Mouse (Mus musculus) limb, embryonic 10.5 days (tissue): ENCODE data around the gene 1700013F07Rik. TPM values are rescaled to one million over a fixed set of nuclear protein-coding genes. Genes with fewer than 3 reads are reported as not detected.
A peak's percentile ranks its signal among the peaks of the same experiment; 100 is the strongest.

Source experiments
- DNase-seq: peaks from one replicate; pipeline ENCODE4 v3.0.0-alpha.2; 2017; ENCODE audit warnings: low spot score
- H3K27ac ChIP-seq: fragments of 300-500 bp; sonication (generic); 2 replicates; pipeline ENCODE4 v1.5.1; 2016; ENCODE audit warnings: mild to moderate bottlenecking
- H3K27me3 ChIP-seq: fragments of 300-500 bp; sonication (generic); 2 replicates; pipeline ENCODE4 v1.6.1; 2016; ENCODE audit warnings: low read depth, mild to moderate bottlenecking; ENCODE audit not compliant: poor library complexity, severe bottlenecking
- H3K36me3 ChIP-seq: fragments of 300-500 bp; sonication (generic); 2 replicates; pipeline ENCODE4 v1.6.1; 2016; ENCODE audit warnings: mild to moderate bottlenecking, moderate library complexity
- H3K4me1 ChIP-seq: fragments of 300-500 bp; sonication (generic); 2 replicates; pipeline ENCODE4 v1.6.1; 2016
- H3K4me3 ChIP-seq: fragments of 300-500 bp; sonication (generic); 2 replicates; pipeline ENCODE4 v1.5.1; 2016; ENCODE audit warnings: mild to moderate bottlenecking, moderate library complexity
- H3K9me3 ChIP-seq: fragments of 300-500 bp; sonication (generic); replicated peaks from 2 replicates; pipeline ENCODE4 v1.6.1; 2016; ENCODE audit warnings: mild to moderate bottlenecking
- WGBS: fragments of 180-500 bp; shearing (Covaris S2); methylation state at CpG from one replicate; pipeline ENCODE4 v1.1.7; 2016; 5-methylcytosine and 5-hydroxymethylcytosine counted together
- polyA plus RNA-seq: library from polyadenylated mRNA; unstranded; fragments of >200 nt; fragmentation: Nextera tagmentation; extraction: Ambion mirVana; gene quantifications from 2 replicates; pipeline ENCODE4 v1.2.1, GENCODE M21; 2016

The 1700013F07Rik gene
- polyA plus RNA-seq, 1 experiment from 2014 or later, result 0.20 TPM

- H3K4me1 ChIP-seq, result no peaks in the 10 kb centered on the region
- H3K36me3 ChIP-seq, result no peaks in the 10 kb centered on the region
- no peaks in the 10 kb centered on the region for H3K27me3 ChIP-seq
- no peak for DNase-seq
- no peaks in the 10 kb centered on the region for H3K9me3 ChIP-seq
- no peak overlapping the region for H3K4me3 ChIP-seq
- H3K27ac ChIP-seq, result no peak overlapping the region
- WGBS, result 75% methylated on average over 4 of the region's 4 CpGs
Measured at GRCm38 (mm10) chr3:108518276-108518675, 15.7 kb upstream of the 1700013F07Rik start.

- H3K27me3 ChIP-seq, result no peaks in the 10 kb centered on the region
- no peaks in the 10 kb centered on the region for H3K36me3 ChIP-seq
- no peak overlapping the region for H3K27ac ChIP-seq
- no peak for DNase-seq
- no peaks in the 10 kb centered on the region for H3K9me3 ChIP-seq
- 88% methylated on average over 4 of the region's 4 CpGs for WGBS
- H3K4me3 ChIP-seq, result no peak overlapping the region
- H3K4me1 ChIP-seq, result no peaks in the 10 kb centered on the region
Measured at GRCm38 (mm10) chr3:108523415-108523814, 10.5 kb upstream of the 1700013F07Rik start.

- no peaks in the 10 kb centered on the region for H3K4me1 ChIP-seq
- H3K9me3 ChIP-seq, result no peaks in the 10 kb centered on the region
- peaks cover 3% of the 10 kb centered on the region; the same call in 1 of the 2 replicates for H3K27me3 ChIP-seq
- H3K4me3 ChIP-seq, result no peak overlapping the region
- 94% methylated on average over 8 of the region's 8 CpGs for WGBS
- no peak for DNase-seq
- H3K36me3 ChIP-seq, result no peaks in the 10 kb centered on the region
- no peak overlapping the region for H3K27ac ChIP-seq
Measured at GRCm38 (mm10) chr3:108528489-108528888, 5.5 kb upstream of the 1700013F07Rik start.

GRCm38 (mm10) chr3:108533114-108533885 lies 650 bp upstream of the 1700013F07Rik start:
- 78% methylated on average over 9 of the region's 9 CpGs for WGBS
- Histone ChIP-seq H3K27ac (no peak overlapping the region), H3K36me3 (no peaks in the 10 kb centered on the region), H3K4me1 (peaks cover 11% of the 10 kb centered on the region), H3K27me3 (peaks cover 44% of the 10 kb centered on the region), H3K9me3 (no peaks in the 10 kb centered on the region), H3K4me3 (no peak overlapping the region)
- DNase-seq, result no peak

GRCm38 (mm10) chr3:108535896-108536516 lies 2.1 kb downstream of the 1700013F07Rik start:
- Histone ChIP-seq H3K4me3 (peak overlapping the region; percentile 54), H3K4me1 (peaks cover 11% of the 10 kb centered on the region), H3K27ac (no peak overlapping the region), H3K27me3 (peaks cover 49% of the 10 kb centered on the region), H3K9me3 (no peaks in the 10 kb centered on the region), H3K36me3 (no peaks in the 10 kb centered on the region)
- DNase-seq, result no peak
- WGBS, result 8% methylated on average over 15 of the region's 15 CpGs

GRCm38 (mm10) chr3:108536517-108537260 lies 2.7 kb downstream of the 1700013F07Rik start, which contains the start of gene 5330417C22Rik:
Gene 5330417C22Rik, minus strand, starts transcription at chr3:108536536.
- peak; percentile 65 for DNase-seq
- Histone ChIP-seq H3K36me3 (no peaks in the 10 kb centered on the region), H3K9me3 (no peaks in the 10 kb centered on the region), H3K27me3 (peaks cover 49% of the 10 kb centered on the region), H3K4me3 (peak within 1 kb of the TSS; percentile 54), H3K4me1 (peaks cover 11% of the 10 kb centered on the region), H3K27ac (no peak within 1 kb of the TSS)
- WGBS, result 2% methylated on average over 35 of the region's 35 CpGs

- Histone ChIP-seq H3K4me3 (peak overlapping the region; percentile 36), H3K9me3 (no peaks in the 10 kb centered on the region), H3K27ac (no peak overlapping the region), H3K27me3 (peaks cover 49% of the 10 kb centered on the region), H3K4me1 (peaks cover 11% of the 10 kb centered on the region), H3K36me3 (no peaks in the 10 kb centered on the region)
- DNase-seq, result peak; percentile 85
- WGBS, result 9% methylated on average over 17 of the region's 17 CpGs
Measured at GRCm38 (mm10) chr3:108537303-108537702, 3.4 kb downstream of the 1700013F07Rik start.

- Histone ChIP-seq H3K27me3 (peaks cover 14% of the 10 kb centered on the region; the same call in 1 of the 2 replicates), H3K4me3 (no peak overlapping the region), H3K4me1 (0 out of 2 replicates have a peak, but pooled peaks cover 4% of the 10 kb centered on the region), H3K9me3 (no peaks in the 10 kb centered on the region), H3K36me3 (no peaks in the 10 kb centered on the region), H3K27ac (no peak overlapping the region)
- 86% methylated on average over 11 of the region's 11 CpGs for WGBS
- no peak for DNase-seq
Measured at GRCm38 (mm10) chr3:108542299-108542698, 8.3 kb downstream of the 1700013F07Rik start.

- Histone ChIP-seq H3K27ac (peak overlapping the region; percentile 97), H3K4me1 (peaks cover 7% of the 10 kb centered on the region; the same call in 1 of the 2 replicates), H3K36me3 (peaks cover 24% of the 10 kb centered on the region), H3K27me3 (no peaks in the 10 kb centered on the region), H3K4me3 (peak overlapping the region; percentile 91), H3K9me3 (no peaks in the 10 kb centered on the region)
- WGBS, result under 1% methylated on average over 42 of the region's 42 CpGs
- DNase-seq, result no peak
Measured at GRCm38 (mm10) chr3:108554111-108554561, 20.2 kb downstream of the 1700013F07Rik start.

GRCm38 (mm10) chr3:108554587-108555312 lies 20.8 kb downstream of the 1700013F07Rik start:
- Histone ChIP-seq H3K27ac (peak overlapping the region; percentile 97), H3K36me3 (peaks cover 30% of the 10 kb centered on the region), H3K9me3 (no peaks in the 10 kb centered on the region), H3K4me1 (peaks cover 7% of the 10 kb centered on the region; the same call in 1 of the 2 replicates), H3K27me3 (no peaks in the 10 kb centered on the region), H3K4me3 (peak overlapping the region; percentile 91)
- WGBS, result 18% methylated on average over 22 of the region's 22 CpGs
- peak; percentile 92 for DNase-seq

- peaks cover 37% of the 10 kb centered on the region for H3K36me3 ChIP-seq
- no peaks in the 10 kb centered on the region for H3K9me3 ChIP-seq
- H3K27me3 ChIP-seq, result no peaks in the 10 kb centered on the region
- peaks cover 25% of the 10 kb centered on the region for H3K4me1 ChIP-seq
- H3K27ac ChIP-seq, result no peak overlapping the region
- 92% methylated on average over 4 of the region's 4 CpGs for WGBS
- H3K4me3 ChIP-seq, result no peak overlapping the region
- no peak for DNase-seq
Measured at GRCm38 (mm10) chr3:108557888-108558287, 23.9 kb downstream of the 1700013F07Rik start.

- Histone ChIP-seq H3K9me3 (no peaks in the 10 kb centered on the region), H3K36me3 (peaks cover 31% of the 10 kb centered on the region)
- WGBS, result under 1% methylated on average over 44 of the region's 45 CpGs
Measured at GRCm38 (mm10) chr3:108562133-108562730, 28.3 kb downstream of the 1700013F07Rik start, which contains the start of gene Tmem167b. Gene Tmem167b, minus strand, starts transcription at chr3:108562466.

More at GRCm38 (mm10) chr3:108562133-108562730, 28.3 kb downstream of the 1700013F07Rik start, which contains the start of gene Tmem167b:
- peaks cover 24% of the 10 kb centered on the region for H3K4me1 ChIP-seq
- no peaks in the 10 kb centered on the region for H3K27me3 ChIP-seq
- DNase-seq, result peak; percentile 96
- peak within 1 kb of the TSS; percentile 90 for H3K27ac ChIP-seq
- peak within 1 kb of the TSS; percentile 90 for H3K4me3 ChIP-seq
